Mouse (Mus musculus) forebrain, embryonic 11.5 days (tissue): ENCODE measurements around the gene Tanc1. TPM values are rescaled to one million over a fixed set of nuclear protein-coding genes. Genes with fewer than 3 reads are reported as not detected.

ENCODE experiments used
- ATAC-seq: fragments of 200-750 bp; cut with Nextera tagmentation; replicated peaks from 2 replicates; pipeline ENCODE4 v1.8.0; 2017; ENCODE audit warnings: moderate TSS enrichment; ENCODE audit not compliant: low FRiP score
- DNase-seq: peaks from one replicate; pipeline ENCODE4 v3.0.0-alpha.2; 2017; ENCODE audit warnings: low spot score
- H3K27ac ChIP-seq: fragments of 300-500 bp; sonication (generic); 2 replicates; pipeline ENCODE4 v1.5.1; 2014; ENCODE audit warnings: low read depth, low read length
- H3K27me3 ChIP-seq: fragments of 300-500 bp; sonication (generic); 2 replicates; pipeline ENCODE4 v1.6.1; 2014; ENCODE audit warnings: mild to moderate bottlenecking, low read length, mixed read lengths; ENCODE audit not compliant: control insufficient read depth, insufficient read depth
- H3K36me3 ChIP-seq: fragments of 300-500 bp; sonication (generic); 2 replicates; pipeline ENCODE4 v1.6.1; 2014; ENCODE audit warnings: mild to moderate bottlenecking, low read length, moderate library complexity, mixed read lengths; ENCODE audit not compliant: control insufficient read depth, insufficient read depth
- H3K4me1 ChIP-seq: fragments of 300-500 bp; sonication (generic); replicated peaks from 2 replicates; pipeline ENCODE4 v1.6.1; 2014; ENCODE audit warnings: low read length, mixed read lengths; ENCODE audit not compliant: control insufficient read depth, insufficient read depth
- H3K4me2 ChIP-seq: fragments of 300-500 bp; sonication (generic); 2 replicates; pipeline ENCODE4 v1.6.1; 2014; ENCODE audit warnings: low read depth, mild to moderate bottlenecking, low read length, moderate library complexity, mixed read lengths; ENCODE audit not compliant: severe bottlenecking
- H3K4me3 ChIP-seq: fragments of 300-500 bp; sonication (generic); 2 replicates; pipeline ENCODE4 v1.5.1; 2014; ENCODE audit warnings: low read depth, low read length
- H3K9ac ChIP-seq: fragments of 300-500 bp; sonication (generic); 2 replicates; pipeline ENCODE4 v1.6.1; 2014; ENCODE audit warnings: low read length
- H3K9me3 ChIP-seq: fragments of 300-500 bp; sonication (generic); 2 replicates; pipeline ENCODE4 v1.6.1; 2016; ENCODE audit warnings: low read length, mixed read lengths; ENCODE audit not compliant: control insufficient read depth
- WGBS: fragments of 180-500 bp; shearing (Covaris S2); extraction: QIAGEN DNeasy Blood & Tissue Kit; methylation state at CpG from one replicate; pipeline ENCODE4 v1.1.7; 2014; 5-methylcytosine and 5-hydroxymethylcytosine counted together
- polyA plus RNA-seq: library from polyadenylated mRNA; unstranded; fragments of >200 nt; fragmentation: Nextera tagmentation; extraction: Ambion mirVana; gene quantifications from 2 replicates; pipeline ENCODE4 v1.2.1, GENCODE M21; 2014

The Tanc1 gene
- polyA plus RNA-seq, 1 experiment from 2014 or later, result 22.7 TPM

GRCm38 (mm10) chr2:59749371-59749770, 137.5 kb downstream of the Tanc1 start:
- ATAC-seq (no peak), DNase-seq (no peak)
- H3K27ac ChIP-seq, result no peak overlapping the region
- H3K36me3 ChIP-seq, result no peaks in the 10 kb centered on the region
- no peak overlapping the region for H3K4me3 ChIP-seq
- H3K27me3 ChIP-seq, result no peaks in the 10 kb centered on the region
- WGBS, result 45% methylated on average over 10 of the region's 10 CpGs
- H3K9ac ChIP-seq, result no peak overlapping the region
- no peaks in the 10 kb centered on the region for H3K9me3 ChIP-seq
- no peak overlapping the region for H3K4me2 ChIP-seq
- H3K4me1 ChIP-seq, result no peaks in the 10 kb centered on the region

- WGBS, result 75% methylated on average over 6 of the region's 6 CpGs
- H3K36me3 ChIP-seq, result no peaks in the 10 kb centered on the region
- H3K27ac ChIP-seq, result no peak overlapping the region
- ATAC-seq (no peak), DNase-seq (no peak)
- no peaks in the 10 kb centered on the region for H3K27me3 ChIP-seq
- no peaks in the 10 kb centered on the region for H3K9me3 ChIP-seq
- H3K4me2 ChIP-seq, result no peak overlapping the region
- peaks cover 3% of the 10 kb centered on the region; the same call in 1 of the 2 replicates for H3K4me1 ChIP-seq
- H3K4me3 ChIP-seq, result no peak overlapping the region
- no peak overlapping the region for H3K9ac ChIP-seq
Measured at GRCm38 (mm10) chr2:59751172-59751571, 139.3 kb downstream of the Tanc1 start.

DNA sequence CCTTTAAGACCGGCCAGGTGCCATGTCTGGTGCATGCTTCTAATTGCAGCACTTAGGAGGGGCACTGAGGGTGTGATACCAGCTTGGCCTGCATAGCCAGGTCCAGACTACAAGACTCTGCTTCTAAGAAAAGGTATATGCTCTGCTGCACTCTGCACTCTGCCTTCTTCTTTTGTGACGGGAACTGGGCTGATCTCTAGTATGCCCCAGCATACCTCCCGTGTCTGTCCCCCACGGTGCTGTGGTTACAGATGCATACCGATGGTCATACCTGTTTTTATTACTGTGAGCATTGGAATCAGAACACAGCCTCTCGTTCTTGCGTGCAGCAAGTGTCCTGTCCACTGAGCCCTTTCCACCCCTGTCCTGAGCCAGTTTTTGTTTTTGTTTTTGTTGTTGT, 140.3 kb downstream of the Tanc1 start:
- no peak overlapping the region for H3K4me2 ChIP-seq
- H3K36me3 ChIP-seq, result no peaks in the 10 kb centered on the region
- no peak overlapping the region for H3K27ac ChIP-seq
- WGBS, result 83% methylated on average over 7 of the region's 7 CpGs
- no peak overlapping the region for H3K4me3 ChIP-seq
- no peaks in the 10 kb centered on the region for H3K9me3 ChIP-seq
- DNase-seq (no peak), ATAC-seq (no peak)
- peaks cover 3% of the 10 kb centered on the region; the same call in 1 of the 2 replicates for H3K4me1 ChIP-seq
- H3K9ac ChIP-seq, result no peak overlapping the region
- no peaks in the 10 kb centered on the region for H3K27me3 ChIP-seq

DNA sequence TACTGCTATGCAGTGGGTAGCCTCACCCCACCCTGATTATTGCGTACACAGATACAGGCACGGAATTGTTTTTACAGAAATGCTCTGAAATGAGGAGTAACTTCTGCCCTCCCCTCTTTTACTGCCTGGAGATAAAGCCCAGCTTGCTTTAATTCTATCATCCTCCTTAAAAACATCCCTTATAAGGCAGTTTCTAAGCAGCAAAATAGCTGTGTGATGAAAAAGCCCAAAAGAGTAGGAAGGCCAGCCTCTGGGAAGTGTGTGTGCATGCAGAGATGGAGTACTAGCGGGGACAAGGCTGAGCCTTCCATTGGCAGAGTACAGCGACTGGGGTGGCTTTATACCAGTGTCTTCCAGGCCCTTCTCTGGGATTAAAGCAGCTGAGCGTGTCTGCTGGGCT, 140.9 kb downstream of the Tanc1 start:
- Histone ChIP-seq H3K27ac (no peak overlapping the region), H3K9me3 (no peaks in the 10 kb centered on the region), H3K27me3 (no peaks in the 10 kb centered on the region), H3K9ac (no peak overlapping the region), H3K36me3 (no peaks in the 10 kb centered on the region), H3K4me1 (peaks cover 3% of the 10 kb centered on the region; the same call in 1 of the 2 replicates), H3K4me3 (no peak overlapping the region), H3K4me2 (no peak overlapping the region)
- ATAC-seq (no peak), DNase-seq (no peak)
- 89% methylated on average over 5 of the region's 5 CpGs for WGBS

GRCm38 (mm10) chr2:59756137-59756753, 144.4 kb downstream of the Tanc1 start:
- peaks cover 3% of the 10 kb centered on the region; the same call in 1 of the 2 replicates for H3K4me1 ChIP-seq
- no peak for DNase-seq
- H3K27me3 ChIP-seq, result no peaks in the 10 kb centered on the region
- no peak overlapping the region for H3K4me3 ChIP-seq
- no peak overlapping the region for H3K27ac ChIP-seq
- no peak for ATAC-seq
- no peak overlapping the region for H3K4me2 ChIP-seq
- WGBS, result 72% methylated on average over 13 of the region's 13 CpGs
- H3K9me3 ChIP-seq, result no peaks in the 10 kb centered on the region
- H3K9ac ChIP-seq, result no peak overlapping the region
- no peaks in the 10 kb centered on the region for H3K36me3 ChIP-seq

- H3K27me3 ChIP-seq, result no peaks in the 10 kb centered on the region
- H3K9me3 ChIP-seq, result no peaks in the 10 kb centered on the region
- DNase-seq, result no peak
- WGBS, result 80% methylated on average over 6 of the region's 6 CpGs
- no peaks in the 10 kb centered on the region for H3K36me3 ChIP-seq
- no peak for ATAC-seq
- H3K4me1 ChIP-seq, result peaks cover 3% of the 10 kb centered on the region; the same call in 1 of the 2 replicates
- H3K4me3 ChIP-seq, result no peak overlapping the region
- H3K9ac ChIP-seq, result no peak overlapping the region
- no peak overlapping the region for H3K4me2 ChIP-seq
- no peak overlapping the region for H3K27ac ChIP-seq
Measured at GRCm38 (mm10) chr2:59757015-59757414, 145.2 kb downstream of the Tanc1 start.

DNA sequence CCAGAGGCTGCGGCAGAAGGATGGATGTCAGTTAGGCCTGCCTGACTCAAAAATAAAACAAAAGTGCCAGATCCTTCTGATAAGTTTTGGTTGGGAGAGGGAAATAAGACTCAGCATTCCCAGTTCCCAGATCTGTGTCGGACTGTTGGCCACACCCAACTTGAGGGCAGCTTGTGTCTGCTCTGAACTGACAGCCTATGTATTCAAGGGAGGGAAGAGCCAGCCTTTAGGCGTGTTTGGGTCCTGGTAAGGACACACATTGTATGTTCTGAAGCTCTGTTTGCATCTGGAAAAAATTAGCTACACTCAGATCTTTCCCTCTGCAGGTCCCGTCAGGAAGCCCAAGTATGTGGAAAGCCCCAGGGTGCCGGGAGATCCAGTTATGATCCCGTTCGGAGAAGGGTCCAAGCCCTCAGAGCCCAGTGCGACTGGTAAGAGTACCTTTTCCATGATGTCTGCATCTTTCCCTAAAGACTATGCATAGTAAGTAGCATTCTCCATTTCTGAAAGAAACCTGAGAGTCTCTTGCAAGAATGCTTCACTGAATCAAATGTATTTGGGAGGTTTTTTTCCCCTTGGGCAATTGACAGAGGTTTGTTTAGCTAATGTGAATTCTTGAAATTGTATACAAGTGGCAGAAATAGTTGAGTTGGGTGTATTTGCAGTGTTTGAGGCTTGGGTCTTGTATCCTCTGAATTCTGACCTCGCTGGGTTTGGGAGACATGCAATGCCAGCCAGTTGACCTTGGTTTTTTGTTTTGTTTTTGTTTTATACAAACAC, 146.5 kb downstream of the Tanc1 start:
- no peaks in the 10 kb centered on the region for H3K9me3 ChIP-seq
- no peak for ATAC-seq
- H3K27ac ChIP-seq, result no peak overlapping the region

DNA sequence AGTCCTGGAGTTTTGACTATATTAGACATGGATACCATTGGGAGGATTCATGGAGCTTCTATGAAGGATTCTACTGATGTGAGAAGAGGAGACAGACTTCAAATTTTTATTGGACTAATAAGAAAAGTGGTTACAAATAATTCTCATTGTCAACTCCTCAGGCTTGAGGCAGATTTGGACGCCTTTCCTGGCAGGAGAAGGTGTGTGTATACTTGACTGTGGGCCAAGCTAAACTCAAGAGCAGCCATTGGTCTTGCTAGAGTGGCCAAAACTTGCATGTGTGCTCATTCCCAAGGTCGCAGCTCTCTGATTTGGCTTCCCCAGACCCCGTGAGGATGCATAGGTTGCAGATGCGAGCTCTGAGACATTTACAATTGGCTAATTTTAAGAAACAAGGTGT, 148.9 kb downstream of the Tanc1 start:
- DNase-seq (no peak), ATAC-seq (no peak)
- 89% methylated on average over 4 of the region's 4 CpGs for WGBS
- H3K4me3 ChIP-seq, result no peak overlapping the region
- H3K4me1 ChIP-seq, result no peaks in the 10 kb centered on the region; the same call in 1 of the 2 replicates
- no peaks in the 10 kb centered on the region for H3K27me3 ChIP-seq
- H3K36me3 ChIP-seq, result no peaks in the 10 kb centered on the region
- no peak overlapping the region for H3K9ac ChIP-seq
- no peaks in the 10 kb centered on the region for H3K9me3 ChIP-seq
- H3K27ac ChIP-seq, result no peak overlapping the region
- H3K4me2 ChIP-seq, result no peak overlapping the region

More for the DNA sequence above, 146.5 kb downstream of the Tanc1 start:
- peaks cover 3% of the 10 kb centered on the region; the same call in 1 of the 2 replicates for H3K4me1 ChIP-seq
- H3K36me3 ChIP-seq, result no peaks in the 10 kb centered on the region
- WGBS, result 82% methylated on average over 9 of the region's 9 CpGs
- no peak for DNase-seq
- no peaks in the 10 kb centered on the region for H3K27me3 ChIP-seq
- H3K4me2 ChIP-seq, result no peak overlapping the region
- no peak overlapping the region for H3K4me3 ChIP-seq
- no peak overlapping the region for H3K9ac ChIP-seq
